Mouse (Mus musculus) limb, embryonic 15.5 days (tissue): ENCODE measurements around the gene Pgls. TPM values are rescaled to one million over a fixed set of nuclear protein-coding genes. Genes with fewer than 3 reads are reported as not detected.

Experiments
- ATAC-seq: fragments of 200-750 bp; cut with Nextera tagmentation; 2 replicates; pipeline ENCODE4 v1.8.0; 2017; ENCODE audit warnings: low read depth, moderate TSS enrichment; ENCODE audit not compliant: insufficient number of reproducible peaks, low FRiP score, low TSS enrichment
- H3K27ac ChIP-seq: fragments of 300-500 bp; sonication (generic); 2 replicates; pipeline ENCODE4 v1.5.1; 2015; ENCODE audit warnings: moderate library complexity, mild to moderate bottlenecking, inconsistent platforms
- H3K27me3 ChIP-seq: fragments of 300-500 bp; sonication (generic); 2 replicates; pipeline ENCODE4 v1.6.1; 2015; ENCODE audit warnings: inconsistent platforms
- H3K36me3 ChIP-seq: fragments of 300-500 bp; sonication (generic); 2 replicates; pipeline ENCODE4 v1.6.1; 2015; ENCODE audit warnings: inconsistent platforms
- H3K4me1 ChIP-seq: fragments of 300-500 bp; sonication (generic); 2 replicates; pipeline ENCODE4 v1.6.1; 2015; ENCODE audit warnings: inconsistent platforms
- H3K4me2 ChIP-seq: fragments of 300-500 bp; sonication (generic); 2 replicates; pipeline ENCODE4 v1.6.1; 2015; ENCODE audit warnings: mild to moderate bottlenecking, inconsistent platforms
- H3K4me3 ChIP-seq: fragments of 300-500 bp; sonication (generic); 2 replicates; pipeline ENCODE4 v1.5.1; 2015; ENCODE audit warnings: mild to moderate bottlenecking, inconsistent platforms
- H3K9ac ChIP-seq: fragments of 300-500 bp; sonication (generic); 2 replicates; pipeline ENCODE4 v1.6.1; 2015; ENCODE audit warnings: inconsistent platforms
- H3K9me3 ChIP-seq: fragments of 300-500 bp; sonication (generic); 2 replicates; pipeline ENCODE4 v1.6.1; 2016; ENCODE audit warnings: inconsistent platforms
- WGBS: fragments of 180-500 bp; shearing (Covaris S2); methylation state at CpG from one replicate; pipeline ENCODE4 v1.1.7; 2015; 5-methylcytosine and 5-hydroxymethylcytosine counted together
- polyA plus RNA-seq: library from polyadenylated mRNA; unstranded; fragments of >200 nt; fragmentation: Nextera tagmentation; extraction: Ambion mirVana; gene quantifications from 2 replicates; pipeline ENCODE4 v1.2.1, GENCODE M21; 2015

Pgls gene
- polyA plus RNA-seq, 1 experiment from 2014 or later = 200 TPM

- 85% methylated on average over 2 of the region's 2 CpGs for WGBS
- no peak overlapping the region for H3K4me2 ChIP-seq
These were observed 19.9 kb upstream of the Pgls start for GRCm38 (mm10) chr8:71572077-71572476.

GRCm38 (mm10) chr8:71572847-71573633, 18.9 kb upstream of the Pgls start:
- Histone ChIP-seq H3K27ac (peak overlapping the region; percentile 38), H3K27me3 (peaks cover 9% of the 10 kb centered on the region; the same call in 1 of the 2 replicates), H3K4me2 (0 out of 2 replicates have a peak overlapping the region, but pooled peaks have one; percentile 10), H3K9me3 (no peaks in the 10 kb centered on the region), H3K36me3 (no peaks in the 10 kb centered on the region), H3K4me1 (peaks cover 40% of the 10 kb centered on the region), H3K4me3 (no peak overlapping the region), H3K9ac (peak overlapping the region; percentile 7; the same call in 1 of the 2 replicates)
- 60% methylated on average over 9 of the region's 9 CpGs for WGBS
- no peak for ATAC-seq

More at GRCm38 (mm10) chr8:71572077-71572476, 19.9 kb upstream of the Pgls start:
- H3K27ac ChIP-seq = no peak overlapping the region
- H3K27me3 ChIP-seq = peaks cover 14% of the 10 kb centered on the region; the same call in 1 of the 2 replicates
- no peak for ATAC-seq
- H3K36me3 ChIP-seq = no peaks in the 10 kb centered on the region
- no peak overlapping the region for H3K4me3 ChIP-seq
- peaks cover 40% of the 10 kb centered on the region for H3K4me1 ChIP-seq
- no peaks in the 10 kb centered on the region for H3K9me3 ChIP-seq
- H3K9ac ChIP-seq = no peak overlapping the region

- WGBS = 69% methylated on average over 7 of the region's 7 CpGs
- no peaks in the 10 kb centered on the region for H3K9me3 ChIP-seq
- no peak for ATAC-seq
- peaks cover 27% of the 10 kb centered on the region for H3K4me1 ChIP-seq
- H3K27ac ChIP-seq = no peak overlapping the region
- H3K4me3 ChIP-seq = no peak overlapping the region
- H3K9ac ChIP-seq = no peak overlapping the region
- peaks cover 4% of the 10 kb centered on the region; the same call in 1 of the 2 replicates for H3K36me3 ChIP-seq
- H3K4me2 ChIP-seq = no peak overlapping the region
- H3K27me3 ChIP-seq = no peaks in the 10 kb centered on the region
These were observed 17.6 kb upstream of the Pgls start for GRCm38 (mm10) chr8:71574426-71574825.

- H3K9me3 ChIP-seq = no peaks in the 10 kb centered on the region
- H3K4me1 ChIP-seq = peaks cover 27% of the 10 kb centered on the region
- 71% methylated on average over 1 of the region's 1 CpGs for WGBS
- no peak overlapping the region for H3K9ac ChIP-seq
- no peak overlapping the region for H3K4me3 ChIP-seq
- H3K36me3 ChIP-seq = peaks cover 8% of the 10 kb centered on the region; the same call in 1 of the 2 replicates
- H3K27ac ChIP-seq = no peak overlapping the region
- ATAC-seq = no peak
- H3K4me2 ChIP-seq = no peak overlapping the region
- no peaks in the 10 kb centered on the region for H3K27me3 ChIP-seq
These were observed 17.0 kb upstream of the Pgls start for GRCm38 (mm10) chr8:71575020-71575419.

GRCm38 (mm10) chr8:71577856-71578387, 14.1 kb upstream of the Pgls start:
- Histone ChIP-seq H3K4me3 (no peak overlapping the region), H3K27me3 (no peaks in the 10 kb centered on the region), H3K27ac (no peak overlapping the region), H3K4me1 (peaks cover 5% of the 10 kb centered on the region), H3K9ac (no peak overlapping the region), H3K4me2 (no peak overlapping the region), H3K36me3 (peaks cover 20% of the 10 kb centered on the region), H3K9me3 (no peaks in the 10 kb centered on the region)
- ATAC-seq = no peak
- 68% methylated on average over 4 of the region's 4 CpGs for WGBS

GRCm38 (mm10) chr8:71579009-71579408, 13.0 kb upstream of the Pgls start:
- Histone ChIP-seq H3K4me1 (no peaks in the 10 kb centered on the region), H3K9ac (no peak overlapping the region), H3K4me3 (no peak overlapping the region), H3K36me3 (peaks cover 24% of the 10 kb centered on the region), H3K4me2 (no peak overlapping the region), H3K27me3 (no peaks in the 10 kb centered on the region), H3K27ac (no peak overlapping the region), H3K9me3 (no peaks in the 10 kb centered on the region)
- no peak for ATAC-seq
- WGBS = 72% methylated on average over 1 of the region's 1 CpGs

- Histone ChIP-seq H3K9ac (no peak overlapping the region), H3K27ac (no peak overlapping the region), H3K9me3 (no peaks in the 10 kb centered on the region), H3K36me3 (peaks cover 28% of the 10 kb centered on the region), H3K4me3 (no peak overlapping the region), H3K27me3 (no peaks in the 10 kb centered on the region), H3K4me2 (no peak overlapping the region), H3K4me1 (no peaks in the 10 kb centered on the region)
- no peak for ATAC-seq
- 82% methylated on average over 14 of the region's 14 CpGs for WGBS
These were observed 12.5 kb upstream of the Pgls start for GRCm38 (mm10) chr8:71579476-71579875.

- Histone ChIP-seq H3K4me2 (no peak overlapping the region), H3K36me3 (peaks cover 36% of the 10 kb centered on the region), H3K9me3 (no peaks in the 10 kb centered on the region), H3K4me1 (no peaks in the 10 kb centered on the region), H3K27me3 (no peaks in the 10 kb centered on the region), H3K27ac (no peak overlapping the region), H3K4me3 (no peak overlapping the region), H3K9ac (no peak overlapping the region)
- WGBS = 44% methylated on average over 9 of the region's 9 CpGs
- no peak for ATAC-seq
These were observed 11.8 kb upstream of the Pgls start for GRCm38 (mm10) chr8:71580201-71580600.

GRCm38 (mm10) chr8:71586891-71587290, 5.1 kb upstream of the Pgls start:
- H3K9me3 ChIP-seq = no peaks in the 10 kb centered on the region
- H3K36me3 ChIP-seq = peaks cover 32% of the 10 kb centered on the region
- 75% methylated on average over 2 of the region's 2 CpGs for WGBS
- no peak for ATAC-seq
- H3K27ac ChIP-seq = no peak overlapping the region
- H3K4me1 ChIP-seq = peaks cover 13% of the 10 kb centered on the region
- H3K9ac ChIP-seq = no peak overlapping the region
- no peak overlapping the region for H3K4me3 ChIP-seq
- no peak overlapping the region for H3K4me2 ChIP-seq
- no peaks in the 10 kb centered on the region for H3K27me3 ChIP-seq

GRCm38 (mm10) chr8:71588762-71589161, 3.2 kb upstream of the Pgls start:
- H3K4me2 ChIP-seq = no peak overlapping the region
- H3K4me3 ChIP-seq = no peak overlapping the region
- H3K27me3 ChIP-seq = no peaks in the 10 kb centered on the region
- no peaks in the 10 kb centered on the region for H3K9me3 ChIP-seq
- H3K4me1 ChIP-seq = peaks cover 27% of the 10 kb centered on the region
- no peak for ATAC-seq
- H3K9ac ChIP-seq = no peak overlapping the region
- no peak overlapping the region for H3K27ac ChIP-seq
- WGBS = 71% methylated on average over 3 of the region's 3 CpGs
- H3K36me3 ChIP-seq = peaks cover 31% of the 10 kb centered on the region

GRCm38 (mm10) chr8:71591017-71591416, 959 bp upstream of the Pgls start:
- Histone ChIP-seq H3K27me3 (no peaks in the 10 kb centered on the region), H3K9me3 (no peaks in the 10 kb centered on the region), H3K9ac (peak overlapping the region; percentile 95), H3K4me1 (peaks cover 34% of the 10 kb centered on the region), H3K27ac (no peak overlapping the region; the same call in 1 of the 2 replicates), H3K4me2 (peak overlapping the region; percentile 92), H3K36me3 (peaks cover 22% of the 10 kb centered on the region), H3K4me3 (peak overlapping the region; percentile 94)
- no peak for ATAC-seq
- WGBS = 25% methylated on average over 5 of the region's 5 CpGs
